Mouse (Mus musculus) CH12.LX (cell line): Measurements from ENCODE around the gene Sf3b2.

Experiments
- CHD1 ChIP-seq: IDR thresholded peaks from 2 replicates; pipeline ENCODE4 v1.6.1; 2012; ENCODE audit warnings: low read depth, low read length, improper control_type of control experiment, inconsistent platforms
- JUND ChIP-seq: conservative IDR thresholded peaks from 2 replicates; pipeline ENCODE4 v1.6.1; 2011; ENCODE audit warnings: low read depth, low read length, improper control_type of control experiment
- MAZ ChIP-seq: IDR thresholded peaks from 2 replicates; pipeline ENCODE4 v1.6.1; 2012; ENCODE audit warnings: low read depth, mild to moderate bottlenecking, inconsistent platforms, low read length, improper control_type of control experiment, moderate library complexity
- NELFE ChIP-seq: IDR thresholded peaks from 2 replicates; pipeline ENCODE4 v1.6.1; 2011; ENCODE audit warnings: low read depth, low read length, improper control_type of control experiment
- POLR2A ChIP-seq: IDR thresholded peaks from 2 replicates; pipeline ENCODE4 v1.6.1; 2011; ENCODE audit warnings: low read depth, mild to moderate bottlenecking, improper control_type of control experiment, low read length
- RAD21 ChIP-seq: IDR thresholded peaks from 2 replicates; pipeline ENCODE4 v1.6.1; 2011; ENCODE audit warnings: low read depth, mild to moderate bottlenecking, low read length, improper control_type of control experiment, moderate library complexity
- ZC3H11A ChIP-seq: IDR thresholded peaks from 2 replicates; pipeline ENCODE4 v1.6.1; 2012; ENCODE audit warnings: low read depth, mild to moderate bottlenecking, inconsistent platforms, low read length, improper control_type of control experiment

GRCm38 (mm10) chr19:5306968-5307734 lies 11.9 kb upstream of the Sf3b2 start:
- TF ChIP-seq ZC3H11A (no peak), NELFE (no peak), CHD1 (no peak), JUND (no peak), MAZ (no peak), POLR2A (no peak), RAD21 (no peak)
